Mouse (Mus musculus): Measurements from ENCODE around the gene Tmem200b. TPM values are rescaled to one million over a fixed set of nuclear protein-coding genes. Genes with fewer than 3 reads are reported as not detected.
A peak's percentile ranks its signal among the peaks of the same experiment; 100 is the strongest.

The Tmem200b gene
- polyA plus RNA-seq, 1 experiment, result not detected

DNA sequence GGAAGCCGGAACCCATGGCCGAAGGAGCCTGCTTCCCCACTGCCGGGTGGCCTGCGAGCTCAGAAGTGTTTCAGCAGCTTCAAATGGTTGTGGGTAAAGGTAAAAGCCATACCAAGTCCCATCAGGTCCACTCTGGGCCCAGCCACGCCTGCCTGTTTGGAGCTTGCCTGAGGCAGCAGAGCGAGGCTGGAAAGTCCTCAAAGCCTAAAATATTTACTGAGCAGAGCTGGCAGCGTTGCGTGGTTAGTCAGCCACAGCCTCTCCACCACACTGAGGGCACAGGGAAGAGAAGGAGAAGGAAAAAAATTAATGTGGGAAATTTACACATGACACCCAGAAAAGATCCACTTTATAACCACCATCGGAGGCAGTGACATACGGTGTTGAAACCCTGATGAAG lies 8.0 kb upstream of the Tmem200b start:
- no peak overlapping the region for H3K9ac ChIP-seq (ENCODE audit: low read depth, poor library complexity, severe bottlenecking)
- no peak for TF ChIP-seq EP300 (IDR thresholded peaks at IDR 0.05; ENCODE audit: insufficient read depth, low read depth, low read length)
- TF ChIP-seq POLR2A (IDR thresholded peaks at IDR 0.05; ENCODE audit: insufficient read depth, low read length), result no peak
- no peak for TF ChIP-seq CTCF (IDR thresholded peaks at IDR 0.05; ENCODE audit: low read depth, low read length)
- no peaks in the 10 kb centered on the region for H3K27me3 ChIP-seq (ENCODE audit: control insufficient read depth, insufficient read depth, low read length, poor library complexity, severe bottlenecking)
- H3K4me3 ChIP-seq (ENCODE audit: low read depth, low read length), result no peak overlapping the region
- H3K4me1 ChIP-seq (ENCODE audit: control insufficient read depth, insufficient read depth, low read length), result peaks cover 3% of the 10 kb centered on the region
- H3K27ac ChIP-seq (ENCODE audit: insufficient read depth, low read length), result no peak overlapping the region
- no peaks in the 10 kb centered on the region for H3K36me3 ChIP-seq (ENCODE audit: control insufficient read depth, insufficient read depth, low read length, poor library complexity, severe bottlenecking)
- no peaks in the 10 kb centered on the region; the same call in 1 of the 2 replicates for H3K9me3 ChIP-seq (replicated peaks; ENCODE audit: control insufficient read depth, insufficient read depth, low read length, poor library complexity, severe bottlenecking)

DNA sequence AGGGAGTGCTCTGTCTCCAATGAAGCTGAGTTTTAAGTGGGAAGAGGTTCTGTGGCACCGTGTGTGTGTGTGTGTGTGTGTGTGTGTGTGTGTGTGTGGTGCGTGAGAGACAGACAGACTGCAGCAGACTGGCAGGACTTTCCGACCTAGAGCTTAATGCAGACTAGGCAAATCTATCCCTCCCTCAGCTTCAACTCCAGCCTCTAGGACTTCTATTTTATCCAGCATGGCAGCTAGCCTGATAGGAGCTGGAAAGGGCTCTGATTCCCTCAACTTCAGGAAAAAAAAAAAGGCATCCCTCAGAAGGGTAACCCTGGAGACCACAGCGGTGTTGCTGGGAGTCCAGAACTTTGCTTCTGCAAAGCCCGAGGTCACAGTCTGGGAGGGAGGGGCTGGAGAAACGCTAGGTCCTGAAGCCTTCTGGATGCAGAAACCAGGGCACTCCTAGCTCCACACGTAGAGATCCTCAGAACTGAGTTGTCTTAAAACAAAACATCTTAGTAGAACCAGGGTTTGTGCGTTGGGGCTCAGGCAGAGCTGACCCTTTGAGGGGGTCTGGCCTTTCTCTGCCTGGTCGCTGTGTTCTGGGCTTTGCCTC lies 7.4 kb upstream of the Tmem200b start:
- Histone ChIP-seq H3K36me3 (ENCODE audit: control insufficient read depth, insufficient read depth, low read length, poor library complexity, severe bottlenecking) (no peaks in the 10 kb centered on the region), H3K27me3 (ENCODE audit: control insufficient read depth, insufficient read depth, low read length, poor library complexity, severe bottlenecking) (no peaks in the 10 kb centered on the region), H3K4me3 (ENCODE audit: low read depth, low read length) (no peak overlapping the region), H3K27ac (ENCODE audit: insufficient read depth, low read length) (no peak overlapping the region), H3K9me3 (replicated peaks; ENCODE audit: control insufficient read depth, insufficient read depth, low read length, poor library complexity, severe bottlenecking) (no peaks in the 10 kb centered on the region), H3K9ac (ENCODE audit: low read depth, poor library complexity, severe bottlenecking) (no peak overlapping the region), H3K4me1 (ENCODE audit: control insufficient read depth, insufficient read depth, low read length) (peaks cover 3% of the 10 kb centered on the region)
- TF ChIP-seq EP300 (IDR thresholded peaks at IDR 0.05; ENCODE audit: insufficient read depth, low read depth, low read length), result no peak
- TF ChIP-seq CTCF (IDR thresholded peaks at IDR 0.05; ENCODE audit: low read depth, low read length), result no peak
- no peak for TF ChIP-seq POLR2A (IDR thresholded peaks at IDR 0.05; ENCODE audit: insufficient read depth, low read length)

DNA sequence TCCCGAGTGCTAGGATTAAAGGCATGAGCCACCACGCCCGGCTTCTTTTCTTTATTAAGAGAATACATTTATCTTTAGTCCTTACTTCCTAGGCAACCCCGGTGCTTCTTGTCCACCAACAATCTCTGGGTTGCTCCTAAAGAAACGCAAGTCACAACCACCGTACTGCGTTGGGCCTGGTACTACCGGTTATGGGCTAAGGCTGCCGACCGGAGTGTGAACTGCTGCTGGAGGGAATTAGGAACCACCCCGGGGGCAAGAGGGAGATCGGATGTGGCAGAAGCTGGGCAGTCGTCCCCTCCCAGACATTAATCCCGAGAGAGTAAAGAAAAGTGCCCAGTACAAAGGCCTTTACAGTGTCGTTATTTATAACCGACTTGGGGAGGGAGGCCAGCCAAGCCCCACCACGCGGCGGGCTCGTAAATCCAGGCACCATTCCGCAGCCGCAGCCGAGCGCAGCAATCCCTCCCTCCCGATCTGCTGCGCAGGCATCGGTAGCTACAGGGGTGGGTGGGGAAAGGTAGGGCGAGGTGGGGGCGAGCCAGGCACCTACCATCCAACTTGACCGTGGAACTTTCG lies 6.6 kb upstream of the Tmem200b start:
- Histone ChIP-seq H3K36me3 (ENCODE audit: control insufficient read depth, insufficient read depth, low read length, poor library complexity, severe bottlenecking) (no peaks in the 10 kb centered on the region), H3K4me3 (ENCODE audit: low read depth, low read length) (peak overlapping the region; percentile 29), H3K4me1 (ENCODE audit: control insufficient read depth, insufficient read depth, low read length) (peaks cover 3% of the 10 kb centered on the region), H3K9ac (ENCODE audit: low read depth, poor library complexity, severe bottlenecking) (peak overlapping the region; percentile 55; the same call in 1 of the 2 replicates), H3K9me3 (replicated peaks; ENCODE audit: control insufficient read depth, insufficient read depth, low read length, poor library complexity, severe bottlenecking) (no peaks in the 10 kb centered on the region), H3K27me3 (ENCODE audit: control insufficient read depth, insufficient read depth, low read length, poor library complexity, severe bottlenecking) (no peaks in the 10 kb centered on the region), H3K27ac (ENCODE audit: insufficient read depth, low read length) (no peak overlapping the region)
- TF ChIP-seq EP300 (IDR thresholded peaks at IDR 0.05; ENCODE audit: insufficient read depth, low read depth, low read length) (no peak), POLR2A (IDR thresholded peaks at IDR 0.05; ENCODE audit: insufficient read depth, low read length) (no peak), CTCF (IDR thresholded peaks at IDR 0.05; ENCODE audit: low read depth, low read length) (no peak)

DNA sequence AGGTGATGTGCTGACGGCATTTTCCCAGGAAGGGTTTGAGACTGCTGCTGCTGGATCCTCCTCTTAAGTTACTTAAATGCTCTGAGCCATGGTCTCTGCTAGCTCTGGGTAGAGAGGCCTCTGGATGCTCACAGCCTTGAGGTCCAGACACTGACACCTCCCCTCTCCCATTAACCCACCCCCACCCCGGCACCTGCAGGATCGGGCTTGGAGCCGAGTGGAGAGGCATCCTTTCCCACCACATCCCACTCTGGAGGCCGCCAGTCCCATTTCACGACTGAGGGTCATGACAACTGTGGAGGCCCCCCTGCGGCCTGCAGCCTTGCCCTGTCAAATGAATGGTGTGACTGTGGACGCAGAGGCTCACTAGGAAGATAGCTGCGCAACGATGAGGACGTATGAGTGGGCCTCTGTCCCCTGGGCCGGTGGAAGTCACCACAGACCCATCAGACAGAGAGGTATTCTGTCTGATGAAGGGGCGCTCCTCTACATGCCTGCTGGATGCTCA lies 5.7 kb upstream of the Tmem200b start:
- Histone ChIP-seq H3K27ac (ENCODE audit: insufficient read depth, low read length) (no peak overlapping the region), H3K9me3 (replicated peaks; ENCODE audit: control insufficient read depth, insufficient read depth, low read length, poor library complexity, severe bottlenecking) (no peaks in the 10 kb centered on the region), H3K36me3 (ENCODE audit: control insufficient read depth, insufficient read depth, low read length, poor library complexity, severe bottlenecking) (no peaks in the 10 kb centered on the region), H3K9ac (ENCODE audit: low read depth, poor library complexity, severe bottlenecking) (peak overlapping the region; percentile 55; the same call in 1 of the 2 replicates), H3K4me3 (ENCODE audit: low read depth, low read length) (peak overlapping the region; percentile 25), H3K4me1 (ENCODE audit: control insufficient read depth, insufficient read depth, low read length) (peaks cover 3% of the 10 kb centered on the region), H3K27me3 (ENCODE audit: control insufficient read depth, insufficient read depth, low read length, poor library complexity, severe bottlenecking) (no peaks in the 10 kb centered on the region)
- TF ChIP-seq POLR2A (IDR thresholded peaks at IDR 0.05; ENCODE audit: insufficient read depth, low read length) (no peak), CTCF (IDR thresholded peaks at IDR 0.05; ENCODE audit: low read depth, low read length) (no peak), EP300 (IDR thresholded peaks at IDR 0.05; ENCODE audit: insufficient read depth, low read depth, low read length) (no peak)

DNA sequence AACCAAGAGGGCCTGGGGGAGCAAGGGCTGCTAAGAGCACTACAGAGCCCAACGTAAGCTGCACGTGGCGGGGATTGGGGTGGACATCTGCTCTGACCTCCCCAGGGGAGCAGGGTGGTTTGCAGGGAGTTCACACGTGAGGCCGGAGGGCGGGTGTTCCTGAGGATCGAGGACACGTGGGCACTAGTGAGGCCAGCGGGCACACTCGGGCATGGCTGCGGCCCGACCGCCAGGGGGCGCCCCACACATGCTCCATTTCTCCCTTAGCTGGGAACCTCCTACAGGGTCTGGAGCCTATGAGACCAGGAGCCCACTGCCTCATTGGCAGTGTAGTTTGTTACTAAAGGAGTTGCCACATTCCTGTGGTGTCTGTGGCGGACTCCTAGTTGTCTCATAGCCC lies 5.1 kb upstream of the Tmem200b start:
- H3K36me3 ChIP-seq (ENCODE audit: control insufficient read depth, insufficient read depth, low read length, poor library complexity, severe bottlenecking), result no peaks in the 10 kb centered on the region
- no peak overlapping the region for H3K27ac ChIP-seq (ENCODE audit: insufficient read depth, low read length)
- H3K27me3 ChIP-seq (ENCODE audit: control insufficient read depth, insufficient read depth, low read length, poor library complexity, severe bottlenecking), result peaks cover 3% of the 10 kb centered on the region; the same call in 1 of the 2 replicates
- peak; percentile 90 for TF ChIP-seq CTCF (IDR thresholded peaks at IDR 0.05; ENCODE audit: low read depth, low read length)
- no peak for TF ChIP-seq POLR2A (IDR thresholded peaks at IDR 0.05; ENCODE audit: insufficient read depth, low read length)
- TF ChIP-seq EP300 (IDR thresholded peaks at IDR 0.05; ENCODE audit: insufficient read depth, low read depth, low read length), result no peak
- H3K9ac ChIP-seq (ENCODE audit: low read depth, poor library complexity, severe bottlenecking), result peak overlapping the region; percentile 12; the same call in 1 of the 2 replicates
- H3K4me3 ChIP-seq (ENCODE audit: low read depth, low read length), result peak overlapping the region; percentile 25
- no peaks in the 10 kb centered on the region for H3K9me3 ChIP-seq (replicated peaks; ENCODE audit: control insufficient read depth, insufficient read depth, low read length, poor library complexity, severe bottlenecking)
- no peaks in the 10 kb centered on the region for H3K4me1 ChIP-seq (ENCODE audit: control insufficient read depth, insufficient read depth, low read length)

DNA sequence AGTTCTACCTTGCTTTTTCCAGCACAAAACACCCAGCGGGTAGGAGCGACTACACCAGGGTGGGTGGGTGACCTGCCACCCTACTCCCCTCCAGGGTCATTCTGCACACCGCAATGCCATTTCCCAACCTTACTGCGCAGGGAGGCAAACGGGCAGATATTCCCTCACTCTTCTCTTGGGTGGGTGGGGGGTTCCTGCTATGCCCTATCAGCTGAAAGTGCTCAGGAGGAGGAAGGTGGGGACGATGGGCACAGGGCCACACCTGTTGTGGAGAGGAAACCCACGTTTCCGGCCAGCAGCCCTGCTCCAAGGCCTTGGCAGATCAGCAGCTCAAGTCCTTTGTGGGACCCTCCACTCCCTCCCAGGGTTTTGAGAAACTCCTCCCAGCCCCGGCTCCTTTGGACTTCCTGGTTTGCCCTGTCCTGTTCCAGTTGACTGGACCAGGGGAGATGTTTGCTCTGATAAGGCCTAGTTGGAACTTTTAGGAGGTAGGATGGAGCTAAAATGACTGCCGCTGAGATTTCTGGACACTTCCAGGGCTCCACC lies 4.5 kb upstream of the Tmem200b start:
- H3K4me1 ChIP-seq (ENCODE audit: control insufficient read depth, insufficient read depth, low read length), result no peaks in the 10 kb centered on the region

More for the DNA sequence above, 4.5 kb upstream of the Tmem200b start:
- no peak overlapping the region for H3K27ac ChIP-seq (ENCODE audit: insufficient read depth, low read length)
- no peak overlapping the region for H3K9ac ChIP-seq (ENCODE audit: low read depth, poor library complexity, severe bottlenecking)
- no peak for TF ChIP-seq EP300 (IDR thresholded peaks at IDR 0.05; ENCODE audit: insufficient read depth, low read depth, low read length)
- TF ChIP-seq POLR2A (IDR thresholded peaks at IDR 0.05; ENCODE audit: insufficient read depth, low read length), result no peak
- no peak for TF ChIP-seq CTCF (IDR thresholded peaks at IDR 0.05; ENCODE audit: low read depth, low read length)
- H3K27me3 ChIP-seq (ENCODE audit: control insufficient read depth, insufficient read depth, low read length, poor library complexity, severe bottlenecking), result peaks cover 10% of the 10 kb centered on the region
- H3K4me3 ChIP-seq (ENCODE audit: low read depth, low read length), result no peak overlapping the region
- H3K9me3 ChIP-seq (replicated peaks; ENCODE audit: control insufficient read depth, insufficient read depth, low read length, poor library complexity, severe bottlenecking), result no peaks in the 10 kb centered on the region
- H3K36me3 ChIP-seq (ENCODE audit: control insufficient read depth, insufficient read depth, low read length, poor library complexity, severe bottlenecking), result no peaks in the 10 kb centered on the region
